Mouse (Mus musculus) WW6 (cell line): ENCODE measurements at regions not wholly inside any gene's neighbourhood (a gene's known extent, or its start where the extent isn't known, plus 50 kb on each side); places are given as distances from the start of the nearest gene placed in this dataset.

ENCODE experiments used
- DNase-seq: peaks from one replicate; pipeline ENCODE4 v3.0.0-alpha.2; 2013; ENCODE audit warnings: low read depth, low spot score

GRCm38 (mm10) chr14:62058100-62058499 is 234.3 kb upstream of the Rnaseh2b start:
- DNase-seq: no peak

GRCm38 (mm10) chr14:62071140-62071539 is 221.2 kb upstream of the Rnaseh2b start:
- no peak for DNase-seq

GRCm38 (mm10) chr14:62084047-62084446 is 208.3 kb upstream of the Rnaseh2b start:
- DNase-seq: no peak

GRCm38 (mm10) chr14:62088174-62088573 is 204.2 kb upstream of the Rnaseh2b start:
- no peak for DNase-seq

- DNase-seq: no peak
Observed at GRCm38 (mm10) chr14:62117532-62117931, 174.9 kb upstream of the Rnaseh2b start.

- DNase-seq: no peak
Observed at GRCm38 (mm10) chr14:62118542-62118953, 173.8 kb upstream of the Rnaseh2b start.

- DNase-seq: no peak
Observed at GRCm38 (mm10) chr14:62128918-62129317, 163.5 kb upstream of the Rnaseh2b start.

GRCm38 (mm10) chr14:62132353-62132816 is 160.0 kb upstream of the Rnaseh2b start:
- no peak for DNase-seq

- DNase-seq: no peak
Observed at GRCm38 (mm10) chr14:62137981-62138380, 154.4 kb upstream of the Rnaseh2b start.

GRCm38 (mm10) chr14:62144385-62145030 is 147.9 kb upstream of the Rnaseh2b start:
- DNase-seq: no peak

- DNase-seq: no peak
Observed at GRCm38 (mm10) chr14:62157038-62157716, 135.2 kb upstream of the Rnaseh2b start.

GRCm38 (mm10) chr14:62159690-62160089 is 132.7 kb upstream of the Rnaseh2b start:
- DNase-seq: no peak

GRCm38 (mm10) chr14:62163120-62163796 is 129.1 kb upstream of the Rnaseh2b start:
- no peak for DNase-seq

GRCm38 (mm10) chr14:62164918-62165317 is 127.5 kb upstream of the Rnaseh2b start:
- no peak for DNase-seq

- DNase-seq: no peak
Observed at GRCm38 (mm10) chr14:62166006-62166405, 126.4 kb upstream of the Rnaseh2b start.

GRCm38 (mm10) chr14:62166596-62166995 is 125.8 kb upstream of the Rnaseh2b start:
- DNase-seq: no peak

- no peak for DNase-seq
Observed at GRCm38 (mm10) chr14:62167090-62167489, 125.3 kb upstream of the Rnaseh2b start.

GRCm38 (mm10) chr14:62168711-62169110 is 123.7 kb upstream of the Rnaseh2b start:
- no peak for DNase-seq

- no peak for DNase-seq
Observed at GRCm38 (mm10) chr14:62170385-62170784, 122.0 kb upstream of the Rnaseh2b start.

GRCm38 (mm10) chr14:62171256-62172047 is 120.9 kb upstream of the Rnaseh2b start:
- DNase-seq: no peak

GRCm38 (mm10) chr14:62173835-62174530 is 118.4 kb upstream of the Rnaseh2b start:
- no peak for DNase-seq
